Mouse (Mus musculus): Measurements from ENCODE around the gene Fam19a3. TPM values are rescaled to one million over a fixed set of nuclear protein-coding genes. Genes with fewer than 3 reads are reported as not detected.

Gene Fam19a3
- total and polyA plus RNA-seq, 3 experiments, result 0.04 to 0.16 TPM; not detected in 1

DNA sequence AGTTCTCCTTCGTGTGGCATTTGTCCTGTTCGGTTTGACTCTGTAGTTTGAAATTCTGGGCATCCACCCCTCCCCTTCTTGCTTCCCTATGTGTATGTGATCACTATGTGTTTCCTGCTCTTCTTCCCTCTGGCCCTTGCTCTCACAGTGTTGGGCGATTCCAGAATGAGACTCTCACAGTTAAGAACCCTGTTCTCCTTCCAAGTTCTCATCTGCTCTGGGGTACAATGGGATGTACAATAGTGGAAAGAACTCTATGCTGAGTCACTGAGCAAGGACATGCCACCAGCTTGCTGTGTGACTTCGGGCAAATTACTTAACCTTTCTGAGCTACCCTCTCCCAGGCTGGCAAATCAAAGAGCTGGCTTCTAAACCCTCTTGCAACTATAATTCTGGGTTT lies 13.9 kb downstream of the Fam19a3 start:
- dilution Hi-C loops (cut with MboI; ENCODE audit: extremely low pct_ligation_motif_present, extremely low pct_unique_long_range_greater_than_20kb, low sequenced_read_pairs) (no loop called here), in situ Hi-C loops (cut with MboI; ENCODE audit: low pct_ligation_motif_present, low pct_unique_long_range_greater_than_20kb, low sequenced_read_pairs) (no loop called here)
- H3K4me3 ChIP-seq (replicated peaks in 1 of 3; ENCODE audit: low read depth in 2 of 3, low read length in 2 of 3, poor library complexity in 1 of 3), result no peak overlapping the region
- H3K27ac ChIP-seq (ENCODE audit: insufficient read depth, low read depth), result no peak overlapping the region
- no peaks in the 10 kb centered on the region for H3K79me2 ChIP-seq (replicated peaks; ENCODE audit: control insufficient read depth, extremely low read depth, insufficient read depth, poor library complexity, severe bottlenecking)
- no peaks in the 10 kb centered on the region for H3K36me3 ChIP-seq (replicated peaks in 1 of 2; ENCODE audit: control insufficient read depth in 1 of 2, insufficient read depth in 1 of 2, low read length in 1 of 2)
- TF ChIP-seq UBTF (IDR thresholded peaks at IDR 0.05; ENCODE audit: low read depth, low read length) (no peak), MAFK (IDR thresholded peaks at IDR 0.05; ENCODE audit: insufficient replicate concordance, low read length) (no peak), EP300 (IDR thresholded peaks at IDR 0.05; ENCODE audit: low read length) (no peak), RCOR1 (conservative IDR thresholded peaks at IDR 0.05; ENCODE audit: low read depth, low read length) (no peak), E2F4 (IDR thresholded peaks at IDR 0.05; ENCODE audit: insufficient replicate concordance, low read depth, low read length) (no peak), HCFC1 (IDR thresholded peaks at IDR 0.05; ENCODE audit: low read depth, low read length) (no peak), CHD1 (IDR thresholded peaks at IDR 0.05; ENCODE audit: low read depth, low read length) (no peak), TBP (conservative IDR thresholded peaks at IDR 0.05; ENCODE audit: low read depth, low read length) (no peak), MAZ (IDR thresholded peaks at IDR 0.05; ENCODE audit: low read depth, low read length) (no peak), POLR2AphosphoS2 (IDR thresholded peaks at IDR 0.05; ENCODE audit: low read depth, low read length) (no peak), PAX5 (IDR thresholded peaks at IDR 0.05; ENCODE audit: low read length) (no peak)
- no peak for DNase-seq (ENCODE audit: extremely low read depth)
- H3K9me3 ChIP-seq (replicated peaks; ENCODE audit: low read length), result no peaks in the 10 kb centered on the region
- H3K4me1 ChIP-seq (ENCODE audit: control insufficient read depth in 1 of 2, insufficient read depth in 2 of 2), result peaks cover 4 to 22% of the 10 kb centered on the region in 2 experiments
- H3K4me2 ChIP-seq (ENCODE audit: insufficient read depth, low read depth, poor library complexity, severe bottlenecking), result no peak overlapping the region
- no peak overlapping the region for H3K9ac ChIP-seq (ENCODE audit: insufficient read depth, low read depth)
- H3K27me3 ChIP-seq (replicated peaks), result no peaks in the 10 kb centered on the region

DNA sequence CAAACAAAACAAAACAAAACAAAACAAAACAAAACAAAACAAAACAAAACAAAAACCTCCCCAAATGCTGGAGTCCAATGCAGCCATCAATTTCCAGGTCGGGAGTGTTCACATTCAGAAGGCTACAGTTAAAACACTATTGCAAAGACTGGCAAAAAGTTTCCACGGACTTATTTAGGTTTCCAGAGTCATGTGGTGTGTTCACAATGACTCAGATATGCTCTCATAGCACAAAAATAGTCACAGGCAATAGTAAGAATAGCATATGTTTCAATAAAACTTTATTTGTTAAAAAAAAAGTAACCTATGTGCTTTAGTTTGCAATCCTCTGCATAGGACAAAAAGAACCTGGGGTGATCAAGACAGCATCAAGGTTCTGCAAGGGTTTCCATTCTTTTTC lies 14.5 kb downstream of the Fam19a3 start:
- no peaks in the 10 kb centered on the region for H3K27me3 ChIP-seq (replicated peaks)
- no peaks in the 10 kb centered on the region for H3K36me3 ChIP-seq (replicated peaks in 1 of 2; ENCODE audit: control insufficient read depth in 1 of 2, insufficient read depth in 1 of 2, low read length in 1 of 2)
- H3K9me3 ChIP-seq (replicated peaks; ENCODE audit: low read length), result no peaks in the 10 kb centered on the region
- TF ChIP-seq KAT2A (IDR thresholded peaks at IDR 0.05; ENCODE audit: insufficient replicate concordance, low read length) (no peak), HCFC1 (IDR thresholded peaks at IDR 0.05; ENCODE audit: low read depth, low read length) (peak; percentile 24; the same call in 1 of the 2 replicates), NELFE (IDR thresholded peaks at IDR 0.05; ENCODE audit: low read depth, low read length) (no peak), MEF2A (IDR thresholded peaks at IDR 0.05; ENCODE audit: borderline replicate concordance, low read depth, low read length) (peak; percentile 100), ETS1 (conservative IDR thresholded peaks at IDR 0.05; ENCODE audit: low read depth, low read length) (peak; percentile 78), JUN (IDR thresholded peaks at IDR 0.05; ENCODE audit: insufficient read depth, low read depth, low read length) (peak; percentile 98), ZKSCAN1 (IDR thresholded peaks at IDR 0.05; ENCODE audit: borderline replicate concordance, low read depth, low read length) (no peak), POLR2AphosphoS2 (IDR thresholded peaks at IDR 0.05; ENCODE audit: low read depth, low read length) (no peak), MAFK (IDR thresholded peaks at IDR 0.05; ENCODE audit: insufficient replicate concordance, low read length) (no peak), IRF4 (IDR thresholded peaks at IDR 0.05; ENCODE audit: low read depth, low read length) (peak; percentile 90), BHLHE40 (IDR thresholded peaks at IDR 0.05; ENCODE audit: low read depth, low read length) (0 out of 2 replicates have a peak, but pooled peaks have one; percentile 26), MXI1 (IDR thresholded peaks at IDR 0.05; ENCODE audit: low read depth, low read length) (no peak), EP300 (IDR thresholded peaks at IDR 0.05; ENCODE audit: low read length) (peak; percentile 80), USF1 (IDR thresholded peaks at IDR 0.05; ENCODE audit: low read depth, low read length) (peak; percentile 26), ZNF384 (IDR thresholded peaks at IDR 0.05; ENCODE audit: low read depth, low read length) (peak; percentile 87), ELF1 (IDR thresholded peaks at IDR 0.05; ENCODE audit: low read depth, low read length) (no peak), JUND (conservative IDR thresholded peaks at IDR 0.05; ENCODE audit: low read depth, low read length) (peak; percentile 92), MAZ (IDR thresholded peaks at IDR 0.05; ENCODE audit: low read depth, low read length) (no peak), USF2 (conservative IDR thresholded peaks at IDR 0.05; ENCODE audit: low read depth, low read length) (0 out of 2 replicates have a peak, but pooled peaks have one; percentile 11), GABPA (IDR thresholded peaks at IDR 0.05; ENCODE audit: insufficient replicate concordance, low read depth, low read length) (no peak), CTCF (conservative IDR thresholded peaks at IDR 0.05 in 1 of 2, IDR thresholded peaks at IDR 0.05 in 1 of 2; ENCODE audit: low read depth in 2 of 2, low read length in 2 of 2) (no peak), NRF1 (IDR thresholded peaks at IDR 0.05; ENCODE audit: low read depth, low read length) (no peak)
- DNase-seq (ENCODE audit: extremely low read depth), result peak; percentile 48
- dilution Hi-C loops (cut with MboI; ENCODE audit: extremely low pct_ligation_motif_present, extremely low pct_unique_long_range_greater_than_20kb, low sequenced_read_pairs), result no loop called here
- peaks cover 4 to 22% of the 10 kb centered on the region in 2 experiments; a peak in 3 of 4 replicates for H3K4me1 ChIP-seq (ENCODE audit: control insufficient read depth in 1 of 2, insufficient read depth in 2 of 2)
- no peak overlapping the region for H3K9ac ChIP-seq (ENCODE audit: insufficient read depth, low read depth)
- no peak overlapping the region for H3K4me2 ChIP-seq (ENCODE audit: insufficient read depth, low read depth, poor library complexity, severe bottlenecking)
- no peak overlapping the region for H3K4me3 ChIP-seq (replicated peaks in 1 of 3; ENCODE audit: low read depth in 2 of 3, low read length in 2 of 3, poor library complexity in 1 of 3)
- no peak overlapping the region for H3K27ac ChIP-seq (ENCODE audit: insufficient read depth, low read depth)
- in situ Hi-C loops (cut with MboI; ENCODE audit: low pct_ligation_motif_present, low pct_unique_long_range_greater_than_20kb, low sequenced_read_pairs), result no loop called here
- H3K79me2 ChIP-seq (replicated peaks; ENCODE audit: control insufficient read depth, extremely low read depth, insufficient read depth, poor library complexity, severe bottlenecking), result no peaks in the 10 kb centered on the region
